Mouse (Mus musculus) left cerebral cortex, adult 8-10 months (tissue): ENCODE measurements around the gene Dnajc19. TPM values are rescaled to one million over a fixed set of nuclear protein-coding genes. Genes with fewer than 3 reads are reported as not detected.
"Not testable (repeated sequence)": the region's sequence is repeated elsewhere in the genome, so short reads cannot be mapped to it uniquely, and the experiment has no call there.

Source experiments
- DNase-seq, 2 experiments: peaks; one replicate each; pipeline ENCODE4 v3.0.0; 2022; ENCODE audit warnings: low spot score in 2 of 2
- total RNA-seq, 4 experiments: library from RNA; stranded (reverse); gene quantifications; 2 replicates each; pipeline ENCODE4 v1.2.4; 2022

Dnajc19 gene
- total RNA-seq, result 10 to 100 TPM; 46.6 to 66.7 (median 53.2) TPM

DNA sequence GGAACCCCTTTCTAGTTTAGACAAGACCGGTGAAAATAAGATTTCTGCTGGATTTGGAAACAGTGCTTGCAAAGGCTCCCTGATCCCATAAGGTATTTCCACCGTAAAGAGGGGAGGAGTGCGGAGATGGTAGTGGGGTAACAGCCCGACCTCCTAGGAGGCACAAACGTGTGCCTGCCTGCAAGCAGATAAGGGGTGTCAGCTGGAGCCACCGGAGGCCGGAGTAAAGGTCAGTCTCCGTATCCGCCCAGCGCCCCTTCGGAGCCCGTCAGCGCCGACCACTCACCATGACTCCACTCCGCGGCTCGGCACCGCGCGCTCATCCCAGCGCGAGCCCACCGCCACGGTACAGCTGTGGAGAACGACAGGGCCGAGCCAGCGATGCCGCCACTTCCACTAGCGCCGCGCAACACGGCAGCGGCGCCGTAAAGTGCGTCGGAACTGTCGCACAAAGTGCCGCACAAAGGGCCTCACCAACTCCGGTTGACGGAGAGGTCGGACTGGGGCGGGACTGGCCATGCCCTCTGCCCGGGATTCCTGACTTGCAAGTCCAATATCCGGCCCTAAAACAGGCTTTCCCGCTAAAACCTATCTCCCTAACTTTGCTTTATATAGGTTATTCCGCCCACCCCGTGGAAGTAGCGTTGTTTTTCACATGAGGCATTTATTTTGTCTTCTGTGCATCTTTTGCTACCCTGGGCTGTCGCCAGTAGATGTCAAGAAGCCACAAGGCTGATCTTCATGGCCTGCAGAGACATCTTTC, at the start of gene Dnajc19:
TSS of gene Dnajc19 (minus strand) at position 422 of the 763 bp plus-strand sequence.
- DNase-seq, result peak; percentile 92 to 99

DNA sequence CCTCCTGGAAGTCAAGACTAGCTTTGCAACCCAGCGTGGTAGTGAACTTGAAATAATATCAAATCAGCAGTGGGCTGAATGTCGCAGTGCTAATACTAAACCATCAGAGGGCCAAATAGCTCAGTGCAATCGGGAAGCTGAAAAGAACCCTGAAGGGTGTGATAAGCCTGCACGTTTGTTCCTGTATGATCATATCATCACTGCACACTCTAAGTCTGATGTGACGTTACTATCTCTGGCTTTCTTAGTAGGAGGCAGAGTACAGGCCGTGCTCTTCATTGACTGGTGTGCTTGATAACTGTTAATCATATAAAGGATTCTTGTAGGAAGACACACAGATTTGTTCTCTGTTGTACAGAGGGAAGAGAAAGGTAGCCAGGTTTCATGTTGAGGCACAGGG, 48.8 kb upstream of the Dnajc19 start:
- DNase-seq, result no peak

DNA sequence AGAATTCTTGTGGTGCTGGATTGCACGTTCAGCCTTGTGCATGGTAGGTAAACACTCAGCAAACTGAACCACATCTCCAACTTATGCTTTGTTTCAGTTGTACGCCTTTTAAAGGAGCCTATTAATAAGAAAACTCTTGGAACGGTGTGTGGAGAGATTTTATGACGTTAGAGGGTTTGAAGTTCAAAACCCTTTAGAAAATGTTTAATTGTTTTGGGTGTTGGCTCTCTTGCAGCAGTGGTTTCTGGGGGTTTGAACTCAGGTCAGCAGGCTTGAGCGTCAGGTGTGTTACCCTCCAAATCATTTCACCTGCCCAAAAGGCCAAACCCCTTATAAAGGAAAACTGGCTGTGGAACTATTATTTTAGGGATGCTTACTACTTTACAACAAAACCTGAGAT, 40.2 kb upstream of the Dnajc19 start:
- no peak for DNase-seq

DNA sequence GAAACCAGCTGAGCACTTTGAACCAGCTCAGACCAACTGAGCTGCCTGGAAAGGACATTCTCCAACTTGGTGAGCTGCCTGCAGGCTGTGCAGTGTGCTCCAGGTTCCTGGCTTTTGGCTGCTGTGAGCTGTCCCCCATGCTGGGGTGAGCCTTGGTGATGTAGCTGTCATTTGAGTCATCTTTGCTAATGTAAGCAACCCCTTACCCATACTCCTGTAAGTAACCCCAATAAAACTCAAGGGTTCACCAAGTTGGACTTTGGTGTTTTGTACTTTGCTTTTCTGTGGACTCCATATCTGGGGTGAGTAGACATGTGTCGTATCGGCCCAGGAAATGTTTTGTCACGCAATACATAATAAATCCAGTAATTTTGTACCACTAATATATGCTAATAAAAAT, 39.7 kb upstream of the Dnajc19 start:
- DNase-seq, result no peak

DNA sequence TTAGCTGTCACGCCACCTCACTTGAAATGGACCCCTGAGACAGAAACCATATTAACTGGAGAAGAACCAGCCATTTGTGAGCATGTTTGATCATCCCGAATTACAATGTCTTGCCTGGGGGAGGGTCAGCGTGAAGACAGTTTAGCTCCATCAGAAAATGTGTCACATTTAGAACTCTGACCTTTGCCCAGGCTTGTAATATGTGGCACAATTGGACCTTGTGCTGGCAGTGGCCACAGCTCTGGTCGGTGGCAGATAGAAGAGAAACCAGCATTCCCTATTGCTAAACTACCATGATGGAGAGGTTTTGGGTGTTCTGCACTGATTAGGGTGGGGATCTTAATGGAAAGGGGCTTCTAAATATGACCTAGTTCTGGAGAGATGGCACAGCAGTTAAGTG, 38.7 kb upstream of the Dnajc19 start:
- no peak for DNase-seq

DNA sequence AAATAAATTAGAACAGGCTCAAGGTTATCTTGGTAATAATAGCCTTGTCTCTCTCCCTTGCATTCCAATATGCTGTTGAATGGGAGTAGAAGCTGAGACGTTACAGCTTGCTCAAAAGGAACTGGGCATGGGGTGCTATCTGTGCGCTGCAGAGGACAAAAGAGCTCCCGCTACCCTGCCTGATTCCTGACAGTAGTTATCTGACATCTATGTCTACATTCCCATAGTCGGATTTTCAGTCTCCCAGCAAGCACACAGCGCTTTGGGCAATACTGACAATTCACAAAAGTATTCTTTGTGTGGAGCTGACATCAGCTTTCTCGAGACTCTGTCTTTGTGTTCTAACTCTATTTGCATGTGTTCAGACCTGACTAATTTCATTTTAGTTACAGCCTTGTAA, 34.7 kb upstream of the Dnajc19 start:
- DNase-seq, result no peak

DNA sequence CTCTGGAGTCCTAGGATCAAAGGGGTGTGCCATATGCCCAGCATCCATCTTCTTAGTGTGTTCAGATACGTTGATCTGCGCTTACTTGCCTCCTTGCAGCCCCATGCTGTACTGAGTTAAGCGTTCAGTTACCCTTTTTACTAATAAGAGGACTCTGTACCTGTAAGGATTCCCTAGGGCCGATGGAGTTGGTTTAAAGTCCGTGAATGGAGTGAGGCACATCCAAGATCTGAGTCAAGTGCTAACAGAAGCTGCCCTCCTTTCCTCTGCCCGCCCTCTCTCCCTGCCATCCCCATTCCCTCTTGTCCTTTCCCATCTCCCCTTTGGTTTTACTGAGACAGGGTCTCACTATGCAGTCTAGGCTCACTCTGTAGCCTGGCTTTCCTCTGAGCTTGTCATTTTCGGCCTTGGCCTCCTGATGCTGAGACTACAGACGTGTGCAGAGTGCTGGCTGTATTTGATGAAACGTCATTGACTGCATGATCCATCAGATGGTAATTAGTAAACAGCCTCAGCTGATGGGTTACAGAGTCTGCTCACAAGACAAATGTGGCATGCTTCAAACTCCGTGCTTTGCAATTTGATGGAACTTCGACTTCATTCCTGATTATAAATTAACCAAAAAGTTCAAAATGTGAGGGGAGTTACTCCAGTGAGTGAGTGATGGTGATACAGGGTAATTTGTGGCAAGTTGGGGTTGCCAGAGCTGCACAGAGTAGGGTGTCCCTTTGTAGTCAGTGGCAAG, 31.0 kb upstream of the Dnajc19 start:
- no peak for DNase-seq

DNA sequence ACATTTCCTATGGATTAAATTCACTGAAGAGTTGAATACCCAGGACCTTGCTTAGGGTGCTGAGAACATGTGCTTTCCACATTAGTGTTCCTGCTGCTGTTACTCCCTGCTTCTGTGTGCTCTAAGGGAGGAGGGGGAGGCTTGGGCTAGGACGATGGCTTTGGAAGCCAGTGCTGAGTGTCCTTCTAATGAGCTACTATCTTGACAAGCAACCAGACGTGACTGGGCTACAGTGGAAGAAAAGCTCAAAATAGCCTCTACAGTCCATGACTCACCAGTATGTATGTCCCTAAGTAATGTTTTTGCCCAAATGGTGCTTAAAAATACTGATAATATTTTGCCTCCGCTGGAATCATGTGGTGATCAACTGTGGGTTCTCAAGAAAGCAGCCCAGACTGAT, 26.5 kb upstream of the Dnajc19 start:
- no peak for DNase-seq

DNA sequence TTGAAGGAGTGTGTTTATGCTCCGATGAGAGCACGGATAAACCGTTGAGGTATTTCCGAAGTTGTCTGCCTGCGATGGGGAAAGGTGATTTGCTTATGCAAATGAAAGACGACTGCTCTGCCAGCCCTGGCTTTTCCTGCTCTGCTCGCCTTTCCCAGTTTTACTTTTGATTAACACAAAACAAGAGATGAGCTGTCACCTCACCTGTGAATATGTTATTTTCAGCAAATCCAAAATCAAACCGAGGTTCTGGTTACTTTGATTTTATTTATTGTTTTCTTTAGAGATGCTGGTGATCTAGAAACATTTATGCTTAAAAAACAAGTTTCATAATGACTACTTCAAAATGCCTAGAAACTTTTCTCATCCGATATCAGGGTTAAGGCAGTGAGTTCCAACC, 25.3 kb upstream of the Dnajc19 start:
- DNase-seq, result no peak

DNA sequence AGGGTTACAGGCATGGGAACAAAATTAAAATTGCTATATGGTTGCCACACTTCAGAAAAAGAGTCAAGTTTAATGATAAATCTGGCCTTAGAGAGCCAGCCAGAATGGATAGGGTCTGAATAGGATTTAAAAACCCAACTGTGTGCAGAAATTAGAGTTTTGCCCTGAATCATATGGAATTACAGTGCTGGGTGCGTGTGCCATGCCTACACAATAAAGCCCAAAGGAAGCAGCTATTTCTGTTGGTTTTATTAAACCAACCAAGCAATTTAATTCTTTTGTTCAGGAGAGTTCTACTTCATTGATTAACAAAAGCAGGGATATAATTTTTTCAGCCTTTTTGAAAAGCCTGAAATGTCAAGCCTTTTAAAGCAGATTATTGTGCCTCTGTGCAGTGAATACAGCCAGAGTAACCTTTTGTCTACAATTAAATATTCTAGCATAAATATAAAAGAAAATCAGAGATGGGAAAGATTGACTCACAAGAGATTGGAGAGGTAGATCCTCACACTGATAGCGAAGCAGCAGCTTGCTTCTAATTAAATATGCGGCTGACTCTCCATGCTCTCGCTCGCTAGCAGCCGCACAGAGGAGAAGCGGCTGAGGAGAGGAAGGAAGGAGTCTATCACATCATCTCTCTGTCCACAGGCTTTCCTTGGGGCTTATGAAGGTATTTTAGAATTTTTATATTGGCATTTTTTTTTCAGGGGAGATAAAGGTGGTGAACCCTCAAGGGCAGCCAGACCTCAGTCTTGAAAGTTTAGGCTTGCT, 23.0 kb upstream of the Dnajc19 start:
- no peak for DNase-seq

DNA sequence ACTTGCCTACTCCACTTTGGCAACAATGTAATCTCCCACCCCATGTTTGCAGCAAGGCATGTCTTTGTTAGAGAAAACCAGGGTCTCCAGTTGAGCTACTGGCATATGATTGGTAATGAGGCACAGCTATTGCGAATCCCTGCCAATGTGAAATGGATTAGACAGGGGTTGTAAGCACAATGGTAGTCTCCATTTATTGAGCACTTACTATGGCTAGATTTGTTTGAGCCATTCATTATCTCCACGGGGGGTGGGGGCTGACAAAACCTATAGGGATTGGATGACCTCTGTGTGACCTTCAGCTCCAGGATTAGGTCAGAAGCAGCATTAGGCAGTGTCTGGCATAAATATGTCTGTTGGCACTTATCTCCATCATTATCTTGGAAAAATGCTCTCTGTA, 21.8 kb upstream of the Dnajc19 start:
- DNase-seq, result no peak

DNA sequence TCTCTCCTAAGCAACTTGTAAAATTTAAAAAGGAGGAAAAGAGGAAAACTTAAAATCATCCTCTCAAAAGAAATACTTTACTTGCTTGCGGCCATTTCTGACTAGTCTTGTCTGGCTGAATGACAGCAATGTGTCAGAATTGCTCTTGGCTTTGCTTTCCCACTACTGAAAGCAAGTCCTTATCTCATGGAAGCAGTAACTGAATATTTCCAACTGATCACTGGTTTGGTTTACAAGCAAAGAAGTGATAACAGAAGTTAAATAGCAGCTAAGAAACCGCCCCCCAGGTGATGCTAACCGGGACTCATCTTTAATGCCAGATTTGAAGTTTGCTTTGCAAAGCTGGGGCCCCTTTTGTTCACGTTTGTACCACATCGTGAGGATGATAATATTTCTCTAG, 2.5 kb upstream of the Dnajc19 start:
- DNase-seq, result no peak

DNA sequence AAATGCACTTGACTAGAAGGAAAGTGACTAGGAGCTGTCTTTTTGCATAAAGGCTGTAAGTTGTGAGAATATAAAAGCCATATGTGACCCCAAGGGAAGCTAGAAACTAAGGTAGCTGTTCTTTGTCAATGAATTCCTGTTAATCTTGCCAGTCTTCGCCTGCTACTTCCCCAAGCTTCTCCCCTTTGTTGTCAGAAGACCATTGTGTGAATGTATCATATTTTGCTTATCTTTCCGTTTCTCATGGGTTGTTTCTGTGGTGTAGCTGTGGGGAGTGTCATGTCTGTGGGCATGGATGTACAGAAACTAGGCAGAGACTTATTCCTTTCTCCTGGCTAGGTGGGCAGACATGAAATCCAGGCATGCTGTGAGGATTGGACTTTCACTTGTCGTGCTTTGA, 808 bp upstream of the Dnajc19 start:
- no peak for DNase-seq

DNA sequence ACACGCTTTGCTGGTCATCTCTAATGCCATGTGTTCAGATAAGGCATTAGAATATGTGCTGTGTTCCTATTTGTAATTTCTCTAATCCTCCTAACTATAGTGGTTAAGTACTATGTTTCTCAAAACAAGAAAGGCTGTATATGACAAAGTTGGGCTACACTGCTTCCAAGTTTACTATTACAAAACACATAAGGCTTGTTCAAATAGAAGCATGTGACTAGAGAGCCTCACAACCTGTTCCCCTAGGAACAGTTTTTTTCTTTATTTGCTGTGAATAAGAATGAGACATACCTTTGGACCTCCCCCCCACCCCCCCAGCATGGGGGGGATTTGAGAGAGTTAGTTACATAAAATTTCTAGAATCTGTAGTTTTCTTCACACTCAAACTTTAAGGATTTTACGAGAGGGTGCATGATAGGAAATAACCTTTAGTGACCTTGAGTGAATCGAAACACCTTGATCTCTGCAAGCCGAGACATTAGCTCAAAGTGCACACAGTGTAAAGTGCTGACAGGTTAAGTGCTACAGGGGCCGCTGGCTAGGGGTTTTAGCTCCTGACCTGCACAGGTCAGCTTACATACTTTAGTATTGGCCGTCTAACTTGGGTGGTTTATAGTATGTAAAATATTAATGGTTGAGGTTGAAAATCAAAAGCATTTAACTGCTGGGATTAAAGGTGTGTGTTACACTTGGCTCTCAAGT, 4.9 kb downstream of the Dnajc19 start:
- DNase-seq, result no peak

DNA sequence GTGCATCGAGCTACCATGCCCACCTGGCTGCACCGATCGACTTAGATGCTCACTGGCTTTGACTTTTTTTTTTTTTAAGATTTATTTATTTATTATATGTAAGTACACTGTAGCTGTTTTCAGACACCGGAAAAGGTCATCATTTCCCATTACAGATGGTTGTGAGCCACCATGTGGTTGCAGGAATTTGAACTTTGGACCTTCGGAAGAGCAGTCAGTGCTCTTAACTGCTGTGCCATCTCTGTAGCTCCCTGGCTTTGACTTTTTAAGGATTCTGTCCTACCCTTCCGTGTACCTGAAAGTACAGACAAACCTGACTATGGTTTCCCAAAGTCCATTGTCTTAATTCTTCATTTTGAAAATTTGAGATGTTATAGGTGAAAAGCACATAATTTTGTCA, 8.4 kb downstream of the Dnajc19 start:
- DNase-seq, result no peak

DNA sequence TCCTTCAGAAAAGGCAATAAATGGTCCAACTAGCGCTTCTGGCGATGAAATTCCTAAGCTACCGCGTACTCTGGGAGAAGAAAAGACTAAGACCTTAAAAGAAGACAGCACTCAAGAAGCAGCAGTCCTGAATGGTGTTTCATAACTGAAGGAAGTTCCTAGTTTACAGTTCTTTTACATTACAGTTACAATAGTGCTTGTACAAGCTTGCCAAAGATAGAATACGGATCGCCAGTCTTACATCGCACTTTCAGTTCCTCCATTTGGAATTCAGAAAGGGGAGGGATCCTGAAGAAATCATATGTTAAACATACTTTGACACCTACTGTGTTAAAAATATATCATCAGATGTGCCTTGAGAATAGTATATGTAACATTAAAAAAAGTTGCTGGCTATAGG, 12.2 kb downstream of the Dnajc19 start:
- not testable (repeated sequence) for DNase-seq

DNA sequence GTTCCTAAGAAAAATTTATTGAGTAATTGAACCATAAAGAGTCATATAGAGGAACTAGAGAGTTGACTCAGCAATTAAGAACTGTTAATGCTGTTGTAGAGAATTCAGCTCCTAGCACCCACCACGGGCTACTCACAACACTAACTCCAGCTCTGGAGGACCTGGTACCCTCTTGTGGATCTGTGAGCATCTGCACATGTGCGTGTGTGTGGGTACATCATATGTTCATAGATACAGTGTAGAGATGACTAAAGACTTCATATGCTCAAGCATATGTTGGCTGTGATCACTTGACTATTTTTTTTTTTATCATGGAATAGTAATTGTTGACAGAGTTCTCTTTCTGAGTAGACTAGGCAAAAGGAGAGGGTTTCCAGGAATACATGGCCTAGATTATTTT, 18.8 kb downstream of the Dnajc19 start:
- DNase-seq, result no peak

DNA sequence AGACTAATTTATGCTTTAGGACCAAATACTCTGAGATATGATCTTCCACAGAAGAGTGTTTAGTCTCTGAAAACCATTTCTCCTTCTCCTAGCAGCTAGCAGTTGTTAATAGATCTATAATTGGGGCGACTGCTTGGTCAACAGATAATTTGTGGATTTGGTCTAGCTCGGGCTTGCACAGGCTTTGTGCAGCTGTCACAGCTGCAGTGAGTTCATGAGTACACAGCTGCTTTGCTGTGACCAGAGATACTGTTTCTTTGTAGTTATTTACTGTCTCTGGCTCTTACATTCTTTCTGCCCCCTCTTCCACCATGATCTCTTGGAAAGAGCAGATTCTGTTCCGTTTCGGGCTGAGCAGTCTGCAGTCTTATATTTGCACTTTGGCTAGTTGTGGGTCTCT, 39.1 kb downstream of the Dnajc19 start:
- DNase-seq, result no peak

DNA sequence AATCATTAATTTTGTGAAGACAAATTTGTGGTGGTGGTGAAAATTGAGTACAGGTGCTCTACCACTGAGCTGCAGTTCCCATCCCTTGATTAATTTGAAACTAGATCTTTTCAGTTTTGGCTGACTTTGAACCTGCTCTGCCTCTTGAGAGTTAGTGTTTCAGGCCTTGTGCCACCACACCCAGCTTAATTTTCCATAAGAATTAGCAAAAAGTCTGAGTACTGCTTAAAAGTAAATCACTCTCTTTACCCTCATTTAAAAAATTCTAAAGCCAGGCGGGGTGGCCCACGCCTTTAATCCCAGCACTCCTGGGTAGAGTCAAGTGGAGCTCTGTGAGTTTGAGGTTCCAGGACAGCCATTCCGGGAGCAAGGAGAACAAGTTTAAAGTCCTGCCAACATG, 45.4 kb downstream of the Dnajc19 start:
- DNase-seq, result no peak

DNA sequence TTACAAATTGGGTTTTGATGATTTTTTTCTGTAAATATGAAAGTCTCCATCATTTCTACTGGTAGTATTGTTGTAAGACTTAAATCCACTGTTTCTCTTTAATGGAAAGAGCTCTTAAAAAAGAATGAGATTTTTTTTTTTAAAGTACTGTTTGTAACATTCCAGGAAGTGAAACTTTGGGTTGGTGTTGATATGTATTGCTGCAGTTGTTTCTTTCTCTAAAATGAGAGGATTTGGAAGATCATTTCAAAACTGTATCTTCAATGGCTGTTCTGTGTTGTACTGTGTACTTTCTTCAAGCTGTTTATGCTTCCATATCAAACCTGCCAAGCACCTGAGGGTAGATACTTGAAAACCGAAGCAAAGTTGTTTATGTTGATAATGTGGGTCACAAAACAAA, 46.3 kb downstream of the Dnajc19 start:
- no peak for DNase-seq

DNA sequence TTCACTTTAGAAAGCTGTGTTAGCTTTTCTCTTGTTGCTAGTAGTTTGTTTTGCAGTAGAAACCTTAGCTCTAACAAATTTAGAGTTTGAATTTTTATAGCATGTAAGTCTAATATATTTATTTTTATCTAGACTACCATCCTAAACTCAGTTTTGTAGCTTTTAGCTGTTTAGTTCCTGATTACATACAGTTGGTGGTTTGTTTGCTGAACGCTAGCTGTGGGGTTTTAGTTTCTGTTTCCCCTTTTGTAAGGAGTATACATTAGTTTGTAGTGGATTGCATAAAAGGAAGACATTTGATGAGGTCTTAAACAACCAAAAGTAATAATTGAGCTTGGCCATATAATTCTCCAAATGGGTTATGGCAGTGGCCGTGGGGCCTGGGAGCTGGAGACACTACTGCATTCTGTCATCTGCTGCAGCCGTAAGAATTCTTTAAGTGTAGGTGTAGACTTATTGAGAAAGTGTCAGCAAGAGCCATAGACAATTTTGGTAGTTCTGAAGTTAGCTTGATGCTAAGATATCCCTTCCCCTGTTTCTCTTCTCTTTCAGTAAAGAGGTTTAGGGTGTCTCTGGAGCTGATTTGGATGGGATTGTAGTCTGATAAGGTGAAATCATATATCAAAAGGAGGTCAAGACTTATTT, 47.3 kb downstream of the Dnajc19 start:
- no peak for DNase-seq
